Mouse (Mus musculus) myocyte (in vitro differentiated cells): ENCODE measurements around the gene Vipas39. TPM values are rescaled to one million over a fixed set of nuclear protein-coding genes. Genes with fewer than 3 reads are reported as not detected.

Experiments used
- H3K27me3 ChIP-seq: one replicate; pipeline ENCODE4 v1.6.1; 2011; ENCODE audit not compliant: control insufficient read depth, insufficient read depth, insufficient read length
- H3K36me3 ChIP-seq: one replicate; pipeline ENCODE4 v1.6.1; 2011; ENCODE audit not compliant: control insufficient read depth, insufficient read depth
- H3K4me2 ChIP-seq: one replicate; pipeline ENCODE4 v1.6.1; 2011; ENCODE audit warnings: low read depth, control low read depth
- H3K4me3 ChIP-seq: one replicate; pipeline ENCODE4 v1.5.1; 2011; ENCODE audit warnings: mild to moderate bottlenecking, control low read depth, moderate library complexity
- H3K79me2 ChIP-seq: one replicate; pipeline ENCODE4 v1.6.1; 2011; ENCODE audit not compliant: control insufficient read depth, insufficient read depth
- H3ac ChIP-seq: one replicate; pipeline ENCODE4 v1.6.1; 2011; ENCODE audit not compliant: control insufficient read depth, insufficient read length
- CEBPB ChIP-seq: IDR thresholded peaks from 2 replicates; pipeline ENCODE4 v1.6.1; 2011; ENCODE audit warnings: mild to moderate bottlenecking, moderate library complexity; ENCODE audit not compliant: poor library complexity, insufficient read depth, severe bottlenecking
- E2F4 ChIP-seq: IDR thresholded peaks from one replicate; pipeline ENCODE4 v1.6.1; 2011; ENCODE audit warnings: mild to moderate bottlenecking, control low read depth, moderate library complexity; ENCODE audit not compliant: insufficient read depth
- MAX ChIP-seq: IDR thresholded peaks from one replicate; pipeline ENCODE4 v1.6.1; 2011; ENCODE audit warnings: low read depth, mild to moderate bottlenecking, control low read depth
- MYOD1 ChIP-seq, 3 experiments: IDR thresholded peaks; one replicate each; pipeline ENCODE4 v1.6.1; 2011; ENCODE audit warnings: control low read depth in 2 of 3, low read depth in 2 of 3, mild to moderate bottlenecking in 2 of 3, moderate library complexity in 1 of 3; ENCODE audit not compliant: insufficient read length in 2 of 3, control insufficient read depth in 1 of 3
- MYOG ChIP-seq, 3 experiments: IDR thresholded peaks; one replicate each; pipeline ENCODE4 v1.6.1; 2011; ENCODE audit warnings: control low read depth in 2 of 3, low read depth in 2 of 3, mild to moderate bottlenecking in 2 of 3; ENCODE audit not compliant: insufficient read length in 2 of 3, control insufficient read depth in 1 of 3, insufficient read depth in 1 of 3
- POLR2A ChIP-seq: IDR thresholded peaks from one replicate; pipeline ENCODE4 v1.6.1; 2011; ENCODE audit warnings: low read depth, mild to moderate bottlenecking, control low read depth, moderate library complexity; ENCODE audit not compliant: insufficient read length
- POLR2AphosphoS2 ChIP-seq: IDR thresholded peaks from one replicate; pipeline ENCODE4 v1.6.1; 2011; ENCODE audit warnings: low read depth, control low read depth; ENCODE audit not compliant: insufficient read length
- REST ChIP-seq: IDR thresholded peaks from one replicate; pipeline ENCODE4 v1.6.1; 2011; ENCODE audit warnings: mild to moderate bottlenecking, control low read depth, moderate library complexity; ENCODE audit not compliant: insufficient read depth, insufficient read length
- SRF ChIP-seq: IDR thresholded peaks from one replicate; pipeline ENCODE4 v1.6.1; 2011; ENCODE audit warnings: low read depth; ENCODE audit not compliant: control insufficient read depth, insufficient read length
- TCF12 ChIP-seq: IDR thresholded peaks from one replicate; pipeline ENCODE4 v1.6.1; 2011; ENCODE audit warnings: mild to moderate bottlenecking, control low read depth; ENCODE audit not compliant: poor library complexity, insufficient read depth, severe bottlenecking
- TCF3 ChIP-seq: IDR thresholded peaks from one replicate; pipeline ENCODE4 v1.6.1; 2011; ENCODE audit warnings: low read depth, control low read depth; ENCODE audit not compliant: insufficient read length
- USF1 ChIP-seq: IDR thresholded peaks from one replicate; pipeline ENCODE4 v1.6.1; 2011; ENCODE audit warnings: low read depth, mild to moderate bottlenecking, control low read depth, moderate library complexity
- polyA plus RNA-seq: library from polyadenylated mRNA; unstranded; fragments of >200 nt; fragmentation: generic; extraction: Trizol; gene quantifications from one replicate; pipeline ENCODE4 v1.2.1, GENCODE M21; 2012; ENCODE audit warnings: missing spikeins

Vipas39 gene
- polyA plus RNA-seq, 1 experiment, result 16.4 TPM

DNA sequence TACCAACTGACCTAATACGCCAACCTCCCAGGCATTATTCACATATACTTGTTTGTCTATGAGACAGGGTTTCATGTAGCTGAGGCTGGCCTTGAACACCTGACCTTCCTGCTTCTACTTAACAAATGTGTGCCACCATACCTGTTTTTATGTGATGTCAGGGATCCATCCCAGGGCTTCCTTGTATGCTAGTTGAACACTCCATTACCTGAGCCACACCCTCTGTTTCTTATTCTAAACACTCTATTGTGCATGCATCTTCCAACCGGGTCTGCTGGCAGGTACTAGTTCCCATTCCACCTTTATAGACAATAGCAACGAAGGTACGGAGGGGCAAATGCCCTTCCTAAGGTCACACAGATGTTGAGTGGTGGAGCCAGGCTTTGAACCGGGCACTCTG is 23.0 kb upstream of the Vipas39 start:
- no peak overlapping the region for H3K4me2 ChIP-seq
- TF ChIP-seq E2F4 (no peak), POLR2A (no peak), MYOG (IDR thresholded peaks at IDR 0.05; ENCODE audit: control insufficient read depth in 1 of 3, insufficient read depth in 1 of 3, insufficient read length in 2 of 3, low read depth in 2 of 3) (no peak), REST (no peak), POLR2AphosphoS2 (no peak), USF1 (no peak), SRF (no peak), MYOD1 (IDR thresholded peaks at IDR 0.05; ENCODE audit: control insufficient read depth in 1 of 3, insufficient read length in 2 of 3, low read depth in 2 of 3) (no peak), MAX (no peak), TCF12 (no peak), TCF3 (no peak)
- no peak overlapping the region for H3ac ChIP-seq
- no peaks in the 10 kb centered on the region for H3K36me3 ChIP-seq
- H3K4me3 ChIP-seq, result no peak overlapping the region
- H3K79me2 ChIP-seq, result no peaks in the 10 kb centered on the region
- H3K27me3 ChIP-seq, result peaks cover 4% of the 10 kb centered on the region

DNA sequence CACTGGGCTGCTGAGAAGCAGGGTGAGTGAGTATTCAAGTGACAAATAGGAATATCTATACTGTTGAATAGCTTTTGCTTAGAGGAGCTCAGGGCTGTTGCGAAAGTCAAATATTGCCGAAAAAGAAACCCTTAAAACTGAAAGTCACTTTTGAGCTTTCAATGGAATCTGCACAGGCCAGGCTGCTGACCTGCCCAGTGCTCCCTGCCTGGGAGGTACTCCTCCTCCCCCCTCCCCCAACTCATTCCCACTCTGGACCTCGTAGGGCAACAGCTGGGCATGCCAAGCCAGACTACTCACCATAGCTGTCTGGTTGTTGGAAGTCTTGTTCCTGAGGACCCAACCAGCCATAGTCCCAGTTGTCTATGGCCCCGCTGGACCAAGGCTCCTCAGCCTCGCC is 18.7 kb upstream of the Vipas39 start:
- H3K36me3 ChIP-seq, result no peaks in the 10 kb centered on the region
- H3ac ChIP-seq, result no peak overlapping the region
- no peak overlapping the region for H3K4me3 ChIP-seq
- no peaks in the 10 kb centered on the region for H3K27me3 ChIP-seq
- no peaks in the 10 kb centered on the region for H3K79me2 ChIP-seq
- peak overlapping the region; percentile 6 for H3K4me2 ChIP-seq
- TF ChIP-seq TCF3 (no peak), REST (no peak), MYOD1 (IDR thresholded peaks at IDR 0.05; ENCODE audit: control insufficient read depth in 1 of 3, insufficient read length in 2 of 3, low read depth in 2 of 3) (peak in 2 of 3 experiments; percentile 44 to 61), E2F4 (no peak), MYOG (IDR thresholded peaks at IDR 0.05; ENCODE audit: control insufficient read depth in 1 of 3, insufficient read depth in 1 of 3, insufficient read length in 2 of 3, low read depth in 2 of 3) (peak in 2 of 3 experiments; percentile 40 to 85)

DNA sequence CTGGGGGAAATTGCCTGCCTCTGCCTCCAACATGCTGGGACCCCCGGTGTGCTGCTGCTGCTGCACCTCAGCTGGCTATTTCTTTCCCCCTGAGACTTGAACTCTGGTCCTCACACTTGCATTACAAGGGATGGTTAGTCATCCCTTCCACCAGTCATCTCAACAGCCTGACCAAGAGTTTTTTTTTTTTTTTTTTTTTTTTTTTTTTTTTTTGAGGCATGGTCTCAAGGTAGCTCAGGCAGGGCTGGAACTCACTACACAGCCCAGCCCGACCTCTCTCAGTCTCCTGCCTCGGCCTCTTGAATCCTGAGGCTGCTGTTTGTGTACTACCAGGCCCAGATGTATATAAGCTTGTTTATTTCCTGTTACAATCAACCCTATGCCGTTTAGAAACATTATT is 18.2 kb upstream of the Vipas39 start:
- H3K27me3 ChIP-seq, result no peaks in the 10 kb centered on the region
- TF ChIP-seq TCF3 (no peak), MAX (no peak), USF1 (no peak), MYOG (IDR thresholded peaks at IDR 0.05; ENCODE audit: control insufficient read depth in 1 of 3, insufficient read depth in 1 of 3, insufficient read length in 2 of 3, low read depth in 2 of 3) (no peak), TCF12 (no peak), POLR2AphosphoS2 (no peak), REST (no peak), SRF (no peak), MYOD1 (IDR thresholded peaks at IDR 0.05; ENCODE audit: control insufficient read depth in 1 of 3, insufficient read length in 2 of 3, low read depth in 2 of 3) (no peak), POLR2A (no peak), CEBPB (no peak), E2F4 (no peak)
- no peak overlapping the region for H3ac ChIP-seq
- no peak overlapping the region for H3K4me2 ChIP-seq
- no peak overlapping the region for H3K4me3 ChIP-seq
- H3K79me2 ChIP-seq, result no peaks in the 10 kb centered on the region
- H3K36me3 ChIP-seq, result no peaks in the 10 kb centered on the region

DNA sequence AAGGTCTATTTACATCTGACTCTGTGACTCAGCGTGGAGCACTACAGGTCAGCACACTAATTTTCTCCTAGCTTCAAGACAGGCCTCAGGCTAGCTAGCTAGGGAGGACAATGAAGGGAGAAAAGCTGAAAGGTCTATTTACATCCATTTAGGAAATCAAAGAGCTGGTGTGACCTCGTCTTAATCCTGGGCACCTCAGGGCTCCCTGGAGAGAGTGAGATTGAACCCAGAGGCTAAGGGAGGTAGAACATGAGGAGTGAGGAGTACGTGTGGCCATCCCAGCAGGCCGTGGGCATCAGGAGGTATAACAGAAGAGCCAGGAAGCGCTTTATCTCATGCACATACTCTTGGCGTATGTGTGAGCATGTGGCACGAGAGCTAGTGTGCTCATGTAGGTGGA is 17.6 kb upstream of the Vipas39 start:
- Histone ChIP-seq H3K4me2 (no peak overlapping the region), H3K4me3 (no peak overlapping the region), H3ac (no peak overlapping the region), H3K79me2 (no peaks in the 10 kb centered on the region), H3K36me3 (no peaks in the 10 kb centered on the region), H3K27me3 (no peaks in the 10 kb centered on the region)
- no peak for TF ChIP-seq POLR2AphosphoS2
- no peak for TF ChIP-seq SRF
- TF ChIP-seq REST, result no peak
- no peak for TF ChIP-seq TCF12
- no peak for TF ChIP-seq CEBPB
- TF ChIP-seq MYOG (IDR thresholded peaks at IDR 0.05; ENCODE audit: control insufficient read depth in 1 of 3, insufficient read depth in 1 of 3, insufficient read length in 2 of 3, low read depth in 2 of 3), result no peak
- TF ChIP-seq MYOD1 (IDR thresholded peaks at IDR 0.05; ENCODE audit: control insufficient read depth in 1 of 3, insufficient read length in 2 of 3, low read depth in 2 of 3), result no peak
- no peak for TF ChIP-seq MAX
- no peak for TF ChIP-seq TCF3
- no peak for TF ChIP-seq USF1
- no peak for TF ChIP-seq E2F4
- TF ChIP-seq POLR2A, result no peak

DNA sequence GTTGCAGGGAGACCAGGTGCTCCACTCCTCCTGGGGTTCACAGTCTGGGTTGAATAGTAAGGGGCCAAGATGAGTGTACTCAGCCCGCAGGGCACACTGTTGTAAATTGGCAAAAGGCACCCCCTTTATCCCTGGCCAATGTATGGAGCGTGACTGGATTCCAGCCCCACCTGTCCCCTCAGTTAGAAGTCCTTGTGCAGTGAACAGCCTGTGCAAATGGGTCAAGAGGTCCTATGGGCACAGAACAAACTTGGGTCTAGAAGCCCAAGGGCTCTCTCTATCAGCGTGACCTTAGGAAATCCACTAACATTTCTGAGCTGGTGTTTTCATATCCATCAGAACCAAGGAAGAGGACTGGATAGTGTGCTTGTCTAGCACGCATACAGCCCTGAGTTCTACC is 16.7 kb upstream of the Vipas39 start:
- Histone ChIP-seq H3K27me3 (no peaks in the 10 kb centered on the region), H3K4me3 (no peak overlapping the region), H3K36me3 (no peaks in the 10 kb centered on the region), H3K79me2 (no peaks in the 10 kb centered on the region), H3K4me2 (no peak overlapping the region), H3ac (no peak overlapping the region)
- TF ChIP-seq TCF12, result no peak
- no peak for TF ChIP-seq MAX
- TF ChIP-seq POLR2A, result no peak
- TF ChIP-seq REST, result no peak
- no peak for TF ChIP-seq USF1
- no peak for TF ChIP-seq MYOD1 (IDR thresholded peaks at IDR 0.05; ENCODE audit: control insufficient read depth in 1 of 3, insufficient read length in 2 of 3, low read depth in 2 of 3)
- TF ChIP-seq E2F4, result no peak
- no peak for TF ChIP-seq MYOG (IDR thresholded peaks at IDR 0.05; ENCODE audit: control insufficient read depth in 1 of 3, insufficient read depth in 1 of 3, insufficient read length in 2 of 3, low read depth in 2 of 3)
- no peak for TF ChIP-seq CEBPB
- TF ChIP-seq SRF, result no peak
- TF ChIP-seq TCF3, result no peak
